Mouse (Mus musculus): ENCODE data around the gene Ophn1. TPM values are rescaled to one million over a fixed set of nuclear protein-coding genes. Genes with fewer than 3 reads are reported as not detected.

Ophn1 gene
- 30.7 and 30.8 TPM in 2 replicates for polyA plus RNA-seq (2012; rRNA removed)

DNA sequence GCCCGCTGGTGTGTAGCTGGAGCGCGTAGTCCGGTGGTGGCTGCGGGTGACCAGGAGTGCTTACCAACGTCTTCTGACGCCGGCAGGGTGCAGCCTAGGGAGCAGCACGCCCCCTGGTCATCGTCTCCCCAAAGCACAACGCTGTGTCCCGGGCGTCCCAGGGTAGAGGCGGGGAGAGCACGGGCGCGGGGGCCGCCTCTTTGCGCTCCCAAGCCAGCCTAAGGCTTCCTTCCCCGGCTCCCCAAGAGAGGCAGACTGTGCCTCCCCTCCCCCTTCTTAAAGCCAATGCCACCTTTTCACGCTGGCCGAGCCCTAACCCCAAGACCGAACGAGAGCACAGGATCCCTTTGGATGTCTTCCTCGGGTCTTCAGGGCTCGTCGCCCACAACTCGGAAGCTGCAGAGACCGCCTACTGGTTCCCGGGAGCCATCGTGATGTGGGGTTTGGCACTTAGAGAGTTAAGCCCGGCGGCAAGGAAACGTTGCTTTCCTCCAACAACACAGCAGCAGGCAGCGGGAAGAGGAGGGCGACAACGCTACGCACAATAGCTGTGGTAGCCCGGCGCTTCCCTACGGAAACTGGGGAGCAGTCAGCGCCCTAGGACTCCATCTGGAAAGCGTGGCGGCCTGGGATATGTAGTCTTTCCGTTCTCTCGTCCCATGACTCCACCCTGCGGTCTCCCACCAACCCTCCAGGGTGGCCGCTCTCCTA is at the start of gene Ophn1:
TSS of gene Ophn1 (minus strand) at position 620 of the 711 bp plus-strand sequence.
- H3K4me3 ChIP-seq (replicated peaks; ENCODE audit: insufficient read depth, low read depth, low read length), result peak within 1 kb of the TSS; percentile 75
- DNase-seq, result peak; percentile 77 to 79
- H3K4me1 ChIP-seq (ENCODE audit: control insufficient read depth, insufficient read depth, low read length), result 0 out of 2 replicates have a peak, but pooled peaks cover 4% of the 10 kb centered on the region
- 7% methylated on average over 47 of the region's 48 CpGs for WGBS
- no peak for TF ChIP-seq CTCF (IDR thresholded peaks at IDR 0.05; ENCODE audit: borderline replicate concordance, insufficient read depth, low read depth, low read length)
- TF ChIP-seq POLR2A (IDR thresholded peaks at IDR 0.05; ENCODE audit: borderline replicate concordance, insufficient read depth, low read length), result 0 out of 2 replicates have a peak, but pooled peaks have one; percentile 5
- H3K27me3 ChIP-seq (ENCODE audit: control insufficient read depth, insufficient read depth, low read length), result no peaks in the 10 kb centered on the region
- H3K27ac ChIP-seq (ENCODE audit: insufficient read depth, low read length), result peak within 1 kb of the TSS; percentile 57

DNA sequence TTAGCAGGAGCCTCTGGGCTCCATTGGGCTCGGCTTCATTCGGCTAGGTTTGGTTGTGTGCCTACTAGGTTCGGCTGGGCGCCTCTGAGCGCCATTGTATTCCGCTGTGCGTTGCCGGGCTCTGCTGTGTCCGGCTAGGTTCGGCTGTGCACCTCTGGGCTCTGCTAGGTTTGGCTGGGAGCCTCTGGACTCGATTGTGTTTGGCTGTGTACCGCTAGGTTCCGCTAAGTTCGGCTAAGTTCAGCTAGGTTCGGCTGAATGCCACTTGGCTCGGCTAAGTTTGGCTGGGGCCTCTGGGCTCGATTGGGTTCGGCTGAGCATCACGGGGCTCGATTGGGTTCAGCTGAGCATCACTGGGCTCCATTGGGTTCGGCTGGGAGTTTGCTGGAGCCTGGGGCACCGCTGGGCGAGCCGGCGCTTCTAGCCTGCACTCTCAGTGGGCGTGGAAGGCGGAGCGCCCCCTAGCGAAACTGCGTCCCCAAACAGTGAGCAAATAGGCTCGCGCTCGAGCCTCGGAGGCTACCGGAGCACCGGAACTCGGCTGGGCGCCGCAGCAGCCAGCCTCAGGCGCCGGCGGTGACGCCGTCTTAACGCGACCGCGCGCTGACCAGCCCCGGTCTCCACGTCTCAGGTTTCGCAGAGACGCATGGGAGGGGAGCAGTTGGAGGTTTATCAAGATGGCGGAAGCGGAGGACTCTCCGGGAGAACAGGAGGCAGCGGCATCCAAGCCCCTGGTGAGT is 46.9 kb upstream of the Ophn1 start:
- TF ChIP-seq POLR2A (IDR thresholded peaks at IDR 0.05; ENCODE audit: borderline replicate concordance, insufficient read depth, low read length), result peak; percentile 34; the same call in 1 of the 2 replicates
- TF ChIP-seq CTCF (IDR thresholded peaks at IDR 0.05; ENCODE audit: borderline replicate concordance, insufficient read depth, low read depth, low read length), result peak; percentile 57
- peak overlapping the region; percentile 67 for H3K27ac ChIP-seq (ENCODE audit: insufficient read depth, low read length)
- H3K4me3 ChIP-seq (replicated peaks; ENCODE audit: insufficient read depth, low read depth, low read length), result peak overlapping the region; percentile 78
- H3K4me1 ChIP-seq (ENCODE audit: control insufficient read depth, insufficient read depth, low read length), result peaks cover 2% of the 10 kb centered on the region; the same call in 1 of the 2 replicates
- DNase-seq, result peak; percentile 93 to 94
- WGBS, result 3% methylated on average over 57 of the region's 57 CpGs
- H3K27me3 ChIP-seq (ENCODE audit: control insufficient read depth, insufficient read depth, low read length), result no peaks in the 10 kb centered on the region

DNA sequence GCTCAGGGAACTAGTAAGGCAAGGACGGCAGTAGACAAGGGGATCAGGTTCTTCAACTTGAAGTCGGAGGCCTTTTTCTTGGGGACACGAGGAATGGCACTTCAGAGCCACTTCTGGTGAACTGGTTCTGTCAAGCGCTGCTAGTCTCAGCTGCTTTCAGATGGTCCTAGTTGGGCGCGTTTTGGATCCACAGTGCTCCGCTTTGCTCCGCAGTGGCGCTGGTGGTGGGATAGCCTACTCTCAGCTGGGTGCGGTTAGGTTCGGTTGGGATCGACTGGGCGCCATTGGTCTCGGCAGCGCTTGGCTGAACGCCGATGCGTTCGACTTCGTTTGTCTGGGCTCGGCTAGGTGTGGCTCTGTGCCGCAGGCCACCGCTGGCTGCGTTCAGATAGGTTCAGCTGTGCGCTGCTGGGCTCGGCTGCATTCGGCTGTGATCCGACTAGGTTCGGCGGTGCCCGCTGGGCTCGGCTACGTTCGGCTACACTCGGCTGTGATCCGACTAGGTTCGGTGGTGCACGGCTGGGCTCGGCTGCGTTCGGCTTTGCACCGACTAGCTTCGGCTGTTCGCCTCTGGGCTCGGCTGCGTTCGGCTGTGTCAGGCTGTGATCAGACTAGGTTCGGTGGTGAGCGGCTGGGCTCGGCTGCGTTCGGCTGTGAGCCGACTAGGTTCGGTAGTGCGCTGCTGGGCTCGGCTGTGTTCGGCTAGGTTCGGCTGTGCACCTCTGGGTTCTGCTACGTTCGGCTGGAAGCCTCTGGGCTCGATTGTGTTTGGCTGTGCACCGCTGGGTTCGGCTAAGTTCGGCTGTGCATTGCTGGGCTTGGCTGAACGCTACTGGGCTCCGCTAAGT is 46.1 kb upstream of the Ophn1 start:
- peaks cover 2% of the 10 kb centered on the region; the same call in 1 of the 2 replicates for H3K4me1 ChIP-seq (ENCODE audit: control insufficient read depth, insufficient read depth, low read length)
- peak overlapping the region; percentile 56 for H3K27ac ChIP-seq (ENCODE audit: insufficient read depth, low read length)
- H3K4me3 ChIP-seq (replicated peaks; ENCODE audit: insufficient read depth, low read depth, low read length), result peak overlapping the region; percentile 80
- peak; percentile 92 to 98 for DNase-seq
- TF ChIP-seq CTCF (IDR thresholded peaks at IDR 0.05; ENCODE audit: borderline replicate concordance, insufficient read depth, low read depth, low read length) (no peak), POLR2A (IDR thresholded peaks at IDR 0.05; ENCODE audit: borderline replicate concordance, insufficient read depth, low read length) (peak; percentile 49; the same call in 1 of the 2 replicates)
- WGBS, result 8% methylated on average over 66 of the region's 66 CpGs
- no peaks in the 10 kb centered on the region for H3K27me3 ChIP-seq (ENCODE audit: control insufficient read depth, insufficient read depth, low read length)

DNA sequence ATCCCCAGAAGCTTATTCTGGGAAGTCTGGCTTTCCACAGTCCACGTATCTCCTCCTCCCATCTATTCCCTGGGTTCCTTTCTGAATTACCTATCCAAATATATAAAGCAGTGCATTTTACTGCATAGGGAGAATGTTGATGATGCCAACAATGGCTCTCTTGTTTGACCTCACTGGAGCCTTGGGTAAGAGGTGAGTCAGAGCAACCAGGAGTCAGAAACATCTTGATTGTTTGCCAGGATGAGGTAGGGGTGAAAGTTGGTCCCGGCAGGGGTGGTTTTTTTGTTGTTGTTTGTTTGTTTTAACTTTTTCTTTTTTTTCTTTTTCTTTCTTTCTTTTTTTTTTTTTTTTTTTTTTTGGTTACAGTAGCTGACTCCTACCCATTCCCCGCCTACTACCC is 45.3 kb upstream of the Ophn1 start, which contains the start of gene Yipf6:
TSS of gene Yipf6 (plus strand) at position 216 of the 400 bp plus-strand sequence.
- peak within 1 kb of the TSS; percentile 80 for H3K4me3 ChIP-seq (replicated peaks; ENCODE audit: insufficient read depth, low read depth, low read length)
- peaks cover 2% of the 10 kb centered on the region; the same call in 1 of the 2 replicates for H3K4me1 ChIP-seq (ENCODE audit: control insufficient read depth, insufficient read depth, low read length)
- TF ChIP-seq CTCF (IDR thresholded peaks at IDR 0.05; ENCODE audit: borderline replicate concordance, insufficient read depth, low read depth, low read length) (no peak), POLR2A (IDR thresholded peaks at IDR 0.05; ENCODE audit: borderline replicate concordance, insufficient read depth, low read length) (no peak)
- WGBS, result 66% methylated on average over 3 of the region's 3 CpGs
- H3K27ac ChIP-seq (ENCODE audit: insufficient read depth, low read length), result 0 out of 2 replicates have a peak within 1 kb of the TSS, but pooled peaks have one; percentile 56
- H3K27me3 ChIP-seq (ENCODE audit: control insufficient read depth, insufficient read depth, low read length), result no peaks in the 10 kb centered on the region
- peak in 1 of 2 experiments; percentile 8 for DNase-seq

DNA sequence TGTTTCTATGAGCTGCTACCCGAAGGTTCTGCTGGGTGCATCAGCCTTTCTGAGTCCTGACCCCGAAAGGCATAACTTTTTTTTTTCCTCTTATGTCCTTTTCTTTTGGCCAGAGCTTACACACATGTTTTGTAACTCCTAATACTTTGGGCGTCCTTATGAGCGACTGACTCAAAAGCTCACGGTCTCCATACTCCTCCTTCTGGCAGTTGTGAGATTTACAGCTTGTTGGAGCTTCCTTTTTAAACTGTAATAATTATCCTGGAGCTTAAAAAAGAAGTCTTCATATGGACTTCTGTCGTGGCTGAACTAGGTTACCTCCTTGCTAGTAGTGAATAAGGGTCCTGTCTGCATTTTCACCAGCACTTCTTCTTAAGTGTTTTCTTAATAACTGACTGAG is 28.6 kb upstream of the Ophn1 start:
- Histone ChIP-seq H3K27me3 (ENCODE audit: control insufficient read depth, insufficient read depth, low read length) (no peaks in the 10 kb centered on the region), H3K27ac (ENCODE audit: insufficient read depth, low read length) (no peak overlapping the region), H3K4me3 (replicated peaks; ENCODE audit: insufficient read depth, low read depth, low read length) (no peak overlapping the region), H3K4me1 (ENCODE audit: control insufficient read depth, insufficient read depth, low read length) (no peaks in the 10 kb centered on the region)
- 15% methylated on average over 6 of the region's 6 CpGs for WGBS
- DNase-seq, result peak in 1 of 2 experiments; percentile 25
- TF ChIP-seq POLR2A (IDR thresholded peaks at IDR 0.05; ENCODE audit: borderline replicate concordance, insufficient read depth, low read length) (no peak), CTCF (IDR thresholded peaks at IDR 0.05; ENCODE audit: borderline replicate concordance, insufficient read depth, low read depth, low read length) (peak; percentile 31; the same call in 1 of the 2 replicates)

DNA sequence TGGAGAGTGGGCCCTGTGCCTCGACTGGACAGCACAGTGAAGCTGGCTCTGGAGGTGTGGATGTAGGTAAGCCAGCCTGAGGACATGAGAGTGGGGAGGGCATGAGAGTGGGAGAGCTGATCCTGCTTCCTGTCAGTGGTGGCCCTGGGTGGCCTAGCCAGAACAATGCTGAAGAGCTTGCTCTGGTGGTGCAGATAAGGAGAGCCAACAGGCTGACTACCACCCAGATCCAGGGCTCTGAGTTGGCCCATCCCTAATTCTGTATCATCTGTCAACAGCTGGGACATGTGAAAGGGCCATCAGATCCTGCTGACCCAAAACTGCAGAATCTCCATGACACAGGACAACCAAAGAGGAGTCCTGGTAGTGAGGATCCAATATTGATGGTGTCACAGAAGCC is 18.1 kb upstream of the Ophn1 start:
- WGBS, result 43% methylated on average over 1 of the region's 1 CpGs
- H3K27me3 ChIP-seq (ENCODE audit: control insufficient read depth, insufficient read depth, low read length), result no peaks in the 10 kb centered on the region
- TF ChIP-seq POLR2A (IDR thresholded peaks at IDR 0.05; ENCODE audit: borderline replicate concordance, insufficient read depth, low read length) (no peak), CTCF (IDR thresholded peaks at IDR 0.05; ENCODE audit: borderline replicate concordance, insufficient read depth, low read depth, low read length) (no peak)
- H3K4me3 ChIP-seq (replicated peaks; ENCODE audit: insufficient read depth, low read depth, low read length), result no peak overlapping the region
- H3K27ac ChIP-seq (ENCODE audit: insufficient read depth, low read length), result no peak overlapping the region
- no peaks in the 10 kb centered on the region for H3K4me1 ChIP-seq (ENCODE audit: control insufficient read depth, insufficient read depth, low read length)
- DNase-seq, result no peak

DNA sequence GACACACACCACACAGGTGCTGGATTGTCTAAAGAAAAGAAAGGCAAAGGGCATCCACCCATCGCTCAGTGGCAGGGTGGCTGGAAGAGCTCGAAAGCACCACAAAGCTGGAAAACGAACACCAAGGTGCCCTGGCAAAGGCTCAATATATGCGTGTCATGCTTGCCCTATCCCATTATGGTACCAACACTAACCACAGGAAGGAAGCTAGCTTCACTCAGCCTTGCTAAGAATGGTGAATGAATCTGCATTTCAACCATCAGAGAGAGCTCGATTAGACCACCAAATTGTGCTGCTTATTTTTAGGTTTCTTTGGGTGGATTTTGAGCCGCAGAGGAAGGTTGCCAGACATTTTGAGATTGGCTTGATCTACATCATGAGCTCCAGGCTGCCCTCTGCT is 13.4 kb upstream of the Ophn1 start:
- Histone ChIP-seq H3K4me3 (replicated peaks; ENCODE audit: insufficient read depth, low read depth, low read length) (no peak overlapping the region), H3K27me3 (ENCODE audit: control insufficient read depth, insufficient read depth, low read length) (no peaks in the 10 kb centered on the region), H3K27ac (ENCODE audit: insufficient read depth, low read length) (no peak overlapping the region), H3K4me1 (ENCODE audit: control insufficient read depth, insufficient read depth, low read length) (no peaks in the 10 kb centered on the region)
- no peak for DNase-seq
- WGBS, result 69% methylated on average over 6 of the region's 6 CpGs
- TF ChIP-seq POLR2A (IDR thresholded peaks at IDR 0.05; ENCODE audit: borderline replicate concordance, insufficient read depth, low read length) (no peak), CTCF (IDR thresholded peaks at IDR 0.05; ENCODE audit: borderline replicate concordance, insufficient read depth, low read depth, low read length) (no peak)
